Mouse (Mus musculus): ENCODE data around the gene Ing1.
"Not testable (repeated sequence)": the region's sequence is repeated elsewhere in the genome, so short reads cannot be mapped to it uniquely, and the experiment has no call there.

The Ing1 gene

GRCm38 (mm10) chr8:11550281-11550948 lies 5.0 kb upstream of the Ing1 start, which contains the start of gene Cars2:
Gene Cars2, minus strand, starts transcription at chr8:11550783.
- no peak for DNase-seq (ENCODE audit: low read depth, low spot score)

- not testable (repeated sequence) for DNase-seq (ENCODE audit: low read depth, low spot score)
These were observed 3.9 kb upstream of the Ing1 start for GRCm38 (mm10) chr8:11551497-11551896.

GRCm38 (mm10) chr8:11552390-11552789 lies 3.0 kb upstream of the Ing1 start:
- no peak for DNase-seq (ENCODE audit: low read depth, low spot score)

GRCm38 (mm10) chr8:11555720-11556591 lies 585 bp downstream of the Ing1 start:
- DNase-seq (ENCODE audit: low read depth, low spot score) = peak; percentile 100

GRCm38 (mm10) chr8:11556691-11557423 lies 1.5 kb downstream of the Ing1 start:
- DNase-seq (ENCODE audit: low read depth, low spot score) = no peak

- no peak for DNase-seq (ENCODE audit: low read depth, low spot score)
These were observed 2.0 kb downstream of the Ing1 start for GRCm38 (mm10) chr8:11557424-11557767.

GRCm38 (mm10) chr8:11557768-11558629 lies 2.6 kb downstream of the Ing1 start:
- peak; percentile 94 for DNase-seq (ENCODE audit: low read depth, low spot score)

GRCm38 (mm10) chr8:11559511-11559910 lies 4.1 kb downstream of the Ing1 start:
- no peak for DNase-seq (ENCODE audit: low read depth, low spot score)

GRCm38 (mm10) chr8:11560220-11560619 lies 4.8 kb downstream of the Ing1 start:
- DNase-seq (ENCODE audit: low read depth, low spot score) = no peak

- DNase-seq (ENCODE audit: low read depth, low spot score) = no peak
These were observed 8.9 kb downstream of the Ing1 start for GRCm38 (mm10) chr8:11564236-11564635.

GRCm38 (mm10) chr8:11564721-11565120 lies 9.3 kb downstream of the Ing1 start:
- DNase-seq (ENCODE audit: low read depth, low spot score) = no peak

- DNase-seq (ENCODE audit: low read depth, low spot score) = not testable (repeated sequence)
These were observed 12.8 kb downstream of the Ing1 start for GRCm38 (mm10) chr8:11568193-11568592.

- no peak for DNase-seq (ENCODE audit: low read depth, low spot score)
These were observed 14.1 kb downstream of the Ing1 start for GRCm38 (mm10) chr8:11569260-11570097.

- DNase-seq (ENCODE audit: low read depth, low spot score) = no peak
These were observed 15.4 kb downstream of the Ing1 start for GRCm38 (mm10) chr8:11570742-11571141.

GRCm38 (mm10) chr8:11571950-11572349 lies 16.6 kb downstream of the Ing1 start:
- no peak for DNase-seq (ENCODE audit: low read depth, low spot score)

GRCm38 (mm10) chr8:11572428-11572827 lies 17.1 kb downstream of the Ing1 start:
- no peak for DNase-seq (ENCODE audit: low read depth, low spot score)

- DNase-seq (ENCODE audit: low read depth, low spot score) = no peak
These were observed 19.7 kb downstream of the Ing1 start for GRCm38 (mm10) chr8:11574911-11575603.

GRCm38 (mm10) chr8:11575604-11576384 lies 20.4 kb downstream of the Ing1 start:
- DNase-seq (ENCODE audit: low read depth, low spot score) = no peak

All from brain, embryonic 18.5 days (tissue).